Mouse (Mus musculus): ENCODE data around the gene Olfr643. TPM values are rescaled to one million over a fixed set of nuclear protein-coding genes. Genes with fewer than 3 reads are reported as not detected.
"Not testable (repeated sequence)": the region's sequence is repeated elsewhere in the genome, so short reads cannot be mapped to it uniquely, and the experiment has no call there.

The Olfr643 gene
- total RNA-seq, 2 experiments from 2014 or later, result not detected

GRCm38 (mm10) chr7:104017203-104017602 lies 120.0 kb downstream of the Olfr643 start, which contains the start of gene Olfr639:
Gene Olfr639 (minus strand): TSS chr7:104017303.
- DNase-seq, result no peak

DNA sequence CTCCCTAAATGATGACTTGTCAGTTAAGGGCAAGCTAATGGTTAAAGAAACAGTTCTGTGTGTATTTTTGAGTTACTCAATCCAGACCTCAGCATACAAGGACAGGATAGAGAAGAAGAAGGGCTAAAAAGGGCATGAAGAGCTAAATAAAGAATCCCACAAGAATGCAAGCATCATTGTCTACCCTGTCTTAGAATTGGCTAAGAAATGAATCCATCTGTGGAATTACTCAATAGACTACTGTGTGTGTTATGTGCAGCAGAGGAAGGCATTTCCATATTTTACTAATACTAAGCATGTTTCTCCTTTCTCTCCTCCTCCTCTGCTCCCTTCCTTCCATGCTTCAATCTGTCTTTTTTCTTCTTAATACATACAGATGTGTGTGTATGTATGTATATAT lies 138.1 kb downstream of the Olfr643 start:
- DNase-seq, result no peak

GRCm38 (mm10) chr7:103998446-103998845 lies 138.8 kb downstream of the Olfr643 start, which contains the start of gene Olfr638:
Gene Olfr638 (plus strand): TSS chr7:103998746.
- no peak for DNase-seq

DNA sequence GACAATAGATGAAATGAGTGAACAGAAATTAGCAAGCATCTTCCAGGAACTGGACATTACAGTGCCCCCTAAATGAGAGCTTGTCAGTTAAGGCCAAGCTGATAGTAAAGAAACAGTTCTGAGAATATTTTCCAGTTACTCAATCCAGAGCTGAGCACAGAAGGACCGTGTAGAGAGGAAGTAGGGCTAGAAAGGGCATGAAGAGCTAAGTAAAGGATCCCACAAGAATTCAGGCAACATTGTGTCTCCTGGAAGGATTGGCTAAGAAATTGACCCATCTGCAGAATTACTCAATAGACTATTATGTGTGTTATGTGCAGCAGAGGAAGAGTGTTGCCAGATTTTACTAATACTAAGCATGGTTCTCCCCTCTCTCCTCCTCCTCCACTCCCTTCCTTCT lies 165.4 kb downstream of the Olfr643 start:
- DNase-seq, result no peak

- no peak for DNase-seq
Measured at GRCm38 (mm10) chr7:103970852-103971251, 166.4 kb downstream of the Olfr643 start, which contains the start of gene Olfr635. Gene Olfr635 (plus strand): TSS chr7:103971152.

- not testable (repeated sequence) for DNase-seq
Measured at GRCm38 (mm10) chr7:103966873-103967272, 170.3 kb downstream of the Olfr643 start.

Other genes with a start within 250 kb of the Olfr643 start
- not detected for gene Olfr64, start 242.9 kb downstream of the Olfr643 start, total RNA-seq (2021)
- gene Olfr65, start 233.9 kb downstream of the Olfr643 start, total RNA-seq (2021), result not detected
- not detected for gene Olfr631, start 208.6 kb downstream of the Olfr643 start, total RNA-seq (2021)
- gene Olfr632, start 203.1 kb downstream of the Olfr643 start, total RNA-seq (2021), result not detected
- gene Olfr633, start 193.0 kb downstream of the Olfr643 start, total RNA-seq (2021), result not detected
- gene Olfr635, start 166.3 kb downstream of the Olfr643 start, total RNA-seq (2021), result under 1 TPM in 1 of 2 experiments, not detected in 1; 0.05 TPM
- not detected for gene Olfr638, start 138.7 kb downstream of the Olfr643 start, total RNA-seq (2021)
- under 1 TPM in 1 of 2 experiments, not detected in 1; 0.05 TPM for gene Olfr639, start 120.1 kb downstream of the Olfr643 start, total RNA-seq (2021)
- gene Olfr640, start 111.8 kb downstream of the Olfr643 start, total RNA-seq (2021), result not detected
- gene Olfr641, start 102.0 kb downstream of the Olfr643 start, total RNA-seq (2021), result not detected
- gene Olfr642, start 84.7 kb downstream of the Olfr643 start, total RNA-seq (2021), result not detected
- not detected for gene 4930516K23Rik, start 76.0 kb downstream of the Olfr643 start, total RNA-seq (2021)
- gene Olfr644, start 65.5 kb downstream of the Olfr643 start, total RNA-seq (2021), result not detected
- gene Olfr645, start 51.9 kb downstream of the Olfr643 start, total RNA-seq (2021), result not detected
- gene Olfr646, start 32.5 kb downstream of the Olfr643 start, total RNA-seq (2021), result not detected
- not detected for gene Ubqln5, start 7.6 kb downstream of the Olfr643 start, total RNA-seq (2021)
- not detected for gene Ubqln3, start 5.9 kb upstream of the Olfr643 start, total RNA-seq (2021)
- gene Ubqlnl, start 13.2 kb upstream of the Olfr643 start, total RNA-seq (2021), result not detected
- not detected for gene Olfm5, start 27.4 kb upstream of the Olfr643 start, total RNA-seq (2021)
- gene Olfr648, start 46.0 kb upstream of the Olfr643 start, total RNA-seq (2021), result under 1 TPM in 1 of 2 experiments, not detected in 1; 0.11 TPM
- not detected for gene Olfr649, start 58.6 kb upstream of the Olfr643 start, total RNA-seq (2021)
- 1 to 10 TPM; 1.2 to 1.7 TPM for gene Trim6, start 81.4 kb upstream of the Olfr643 start, total RNA-seq (2021)
- gene Trim34a, start 107.1 kb upstream of the Olfr643 start, total RNA-seq (2021), result 1 to 10 TPM; 3.2 TPM
- gene Trim5, start 150.7 kb upstream of the Olfr643 start, total RNA-seq (2021), result 1 to 10 TPM; 1.7 to 2.1 TPM
- gene Trim12a, start 178.1 kb upstream of the Olfr643 start, total RNA-seq (2021), result 1 to 10 TPM; 5.9 to 7.5 TPM
- gene Trim34b, start 192.1 kb upstream of the Olfr643 start, total RNA-seq (2021), result under 1 TPM; 0.16 to 0.21 TPM
- gene Trim12c, start 216.0 kb upstream of the Olfr643 start, total RNA-seq (2021), result 1 to 10 TPM; 3.8 to 4.2 TPM
- gene Trim30b, start 232.5 kb upstream of the Olfr643 start, total RNA-seq (2021), result under 1 TPM in 1 of 2 experiments, not detected in 1; 0.11 TPM

Measured in heart, postnatal 4 days (tissue).